Mouse (Mus musculus) embryo, embryonic 10 days (tissue): ENCODE results near the gene Urah.

Source experiments
- DNase-seq: peaks from one replicate; pipeline ENCODE4 v3.0.0-alpha.2; 2015; ENCODE audit warnings: low spot score

Gene Urah

GRCm38 (mm10) chr7:140834968-140835757, at the start of gene Urah:
Gene Urah (plus strand): TSS chr7:140835018.
- DNase-seq: no peak

- no peak for DNase-seq
Measured at GRCm38 (mm10) chr7:140787406-140788052, 47.3 kb upstream of the Urah start, which contains the start of gene Syce1. Gene Syce1 (minus strand): TSS chr7:140787852.

GRCm38 (mm10) chr7:140788053-140788435, 46.8 kb upstream of the Urah start:
- no peak for DNase-seq

- DNase-seq: no peak
Measured at GRCm38 (mm10) chr7:140793541-140793940, 41.3 kb upstream of the Urah start.

- DNase-seq: no peak
Measured at GRCm38 (mm10) chr7:140797619-140798018, 37.2 kb upstream of the Urah start.

GRCm38 (mm10) chr7:140798212-140798611, 36.6 kb upstream of the Urah start:
- DNase-seq: no peak

- DNase-seq: no peak
Measured at GRCm38 (mm10) chr7:140802629-140803028, 32.2 kb upstream of the Urah start.

- peak; percentile 64 for DNase-seq
Measured at GRCm38 (mm10) chr7:140805704-140806103, 29.1 kb upstream of the Urah start.

- no peak for DNase-seq
Measured at GRCm38 (mm10) chr7:140810496-140810895, 24.3 kb upstream of the Urah start.

- no peak for DNase-seq
Measured at GRCm38 (mm10) chr7:140811714-140812113, 23.1 kb upstream of the Urah start.

- no peak for DNase-seq
Measured at GRCm38 (mm10) chr7:140812850-140813249, 22.0 kb upstream of the Urah start.

GRCm38 (mm10) chr7:140820173-140820572, 14.6 kb upstream of the Urah start:
- DNase-seq: no peak

- no peak for DNase-seq
Measured at GRCm38 (mm10) chr7:140821305-140821652, 13.5 kb upstream of the Urah start.

GRCm38 (mm10) chr7:140821653-140822329, 13.0 kb upstream of the Urah start, which contains the start of gene Zfp941:
Gene Zfp941 (minus strand): TSS chr7:140822178.
- peak; percentile 78 for DNase-seq

GRCm38 (mm10) chr7:140822731-140823130, 12.1 kb upstream of the Urah start:
- DNase-seq: no peak

- DNase-seq: peak; percentile 53
Measured at GRCm38 (mm10) chr7:140828171-140828881, 6.5 kb upstream of the Urah start.

- no peak for DNase-seq
Measured at GRCm38 (mm10) chr7:140831447-140831846, 3.4 kb upstream of the Urah start.

- DNase-seq: no peak
Measured at GRCm38 (mm10) chr7:140833341-140833740, 1.5 kb upstream of the Urah start.

- no peak for DNase-seq
Measured at GRCm38 (mm10) chr7:140835758-140836087, 905 bp downstream of the Urah start.

- DNase-seq: no peak
Measured at GRCm38 (mm10) chr7:140836243-140837115, 1.7 kb downstream of the Urah start.

GRCm38 (mm10) chr7:140839556-140839955, 4.7 kb downstream of the Urah start:
- DNase-seq: no peak
